Mouse (Mus musculus) ZHBTc4 (cell line): Measurements from ENCODE around the gene Ppfia1.

ENCODE experiments used
- DNase-seq: peaks from one replicate; pipeline ENCODE4 v3.0.0-alpha.2; 2011; ENCODE audit warnings: low read depth, low spot score

Gene Ppfia1

DNA sequence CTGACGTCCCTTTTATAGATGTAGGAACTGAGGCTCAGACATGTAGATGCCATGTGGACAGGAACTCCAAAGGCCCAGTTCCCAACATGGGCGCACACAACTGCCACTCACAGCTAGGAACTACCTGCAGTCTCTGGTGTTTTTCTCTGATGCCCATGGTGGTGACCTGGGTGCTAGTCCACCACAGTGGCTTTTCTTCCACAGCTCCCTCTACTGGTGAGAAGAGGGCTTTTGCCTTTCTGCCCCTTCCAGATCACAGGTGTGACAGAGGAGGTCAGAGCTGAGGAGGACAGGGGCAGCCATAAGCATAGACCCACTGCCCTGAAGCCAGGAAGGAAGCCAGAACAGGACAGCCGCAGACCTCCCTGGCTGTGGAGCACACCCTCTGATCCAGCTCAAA is 126.1 kb downstream of the Ppfia1 start:
- peak; percentile 19 for DNase-seq
